Mouse (Mus musculus): ENCODE results near the gene Crtc2. TPM values are rescaled to one million over a fixed set of nuclear protein-coding genes. Genes with fewer than 3 reads are reported as not detected.

The Crtc2 gene
- polyA plus RNA-seq, 1 experiment: 34.3 TPM

DNA sequence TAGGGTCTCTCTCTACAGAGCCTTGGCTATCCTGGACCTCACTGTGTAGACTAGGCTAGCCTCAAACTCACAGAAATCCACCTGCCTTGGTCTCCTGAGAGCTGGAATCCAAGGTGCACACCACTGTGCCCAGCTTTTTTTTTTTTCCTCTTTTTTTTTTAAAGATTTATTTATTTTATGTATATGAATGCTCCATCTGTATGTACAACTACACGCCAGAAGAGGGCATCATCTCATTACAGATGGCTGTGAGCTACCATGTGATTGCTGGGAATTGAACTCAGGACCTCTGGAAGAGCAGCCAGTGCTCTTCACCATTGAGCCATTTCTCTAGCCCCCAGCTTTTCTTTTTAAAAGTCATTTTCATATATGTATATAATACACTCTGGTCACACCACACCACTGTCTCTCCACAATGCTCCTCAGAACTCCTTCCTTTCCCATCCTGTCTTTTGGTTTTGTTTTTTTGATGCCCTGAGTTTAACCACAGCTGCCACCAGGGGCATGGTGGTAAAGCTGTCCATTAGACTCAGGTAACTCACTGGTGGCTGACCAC lies 38.1 kb upstream of the Crtc2 start:
- H3K4me1 ChIP-seq (ENCODE audit: control insufficient read depth, insufficient read depth, low read length): peaks cover 6% of the 10 kb centered on the region
- H3K4me3 ChIP-seq (ENCODE audit: insufficient read depth, low read length): no peak overlapping the region
- H3K27ac ChIP-seq (ENCODE audit: insufficient read depth, low read length): no peak overlapping the region
- TF ChIP-seq POLR2A (IDR thresholded peaks at IDR 0.05; ENCODE audit: low read depth, low read length): no peak
- TF ChIP-seq CTCF (IDR thresholded peaks at IDR 0.05; ENCODE audit: borderline replicate concordance, insufficient read depth, low read length): no peak

DNA sequence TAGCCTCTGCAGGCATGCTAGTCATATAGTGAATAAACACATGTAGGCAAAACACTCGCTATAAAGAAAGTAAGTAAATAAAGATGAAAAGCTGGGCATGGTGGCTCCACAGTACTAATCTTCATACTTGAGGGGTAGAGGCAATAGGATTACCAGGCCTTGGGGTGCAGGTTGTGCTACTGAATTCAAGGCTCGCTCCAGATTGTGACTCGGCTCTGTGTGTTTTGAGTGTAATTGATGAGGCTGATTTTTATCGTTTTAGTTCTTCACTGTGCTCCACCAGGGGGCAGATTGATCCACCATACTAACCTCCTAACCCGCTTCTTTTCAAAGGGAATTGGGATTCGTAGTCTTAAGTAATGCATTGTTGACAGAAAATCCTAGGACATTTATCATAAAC lies 33.9 kb upstream of the Crtc2 start:
- TF ChIP-seq CTCF (IDR thresholded peaks at IDR 0.05; ENCODE audit: borderline replicate concordance, insufficient read depth, low read length) (no peak), POLR2A (IDR thresholded peaks at IDR 0.05; ENCODE audit: low read depth, low read length) (no peak)
- peak overlapping the region; percentile 50; the same call in 1 of the 2 replicates for H3K4me3 ChIP-seq (ENCODE audit: insufficient read depth, low read length)
- no peaks in the 10 kb centered on the region for H3K4me1 ChIP-seq (ENCODE audit: control insufficient read depth, insufficient read depth, low read length)
- peak overlapping the region; percentile 87 for H3K27ac ChIP-seq (ENCODE audit: insufficient read depth, low read length)

DNA sequence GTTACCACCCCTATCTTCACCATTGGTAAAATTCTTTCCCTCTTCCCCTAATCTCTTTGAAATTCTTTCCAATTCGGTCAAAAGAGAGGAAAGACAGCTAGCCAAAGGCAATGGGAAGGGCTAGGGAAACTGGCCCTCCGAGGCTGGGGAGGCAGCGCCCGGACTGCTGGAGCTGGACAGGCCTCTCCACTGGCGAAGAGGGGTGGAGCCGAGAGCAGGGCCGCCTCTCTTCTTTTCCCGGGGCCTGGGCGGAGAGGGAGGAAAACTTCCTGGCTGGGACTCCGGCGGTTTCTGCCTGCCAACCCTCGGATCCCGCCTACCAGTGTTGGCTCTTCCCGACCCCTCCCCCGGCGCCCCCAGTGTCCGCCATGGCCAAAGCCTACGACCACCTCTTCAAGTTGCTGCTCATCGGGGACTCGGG lies 33.4 kb upstream of the Crtc2 start:
- H3K4me1 ChIP-seq (ENCODE audit: control insufficient read depth, insufficient read depth, low read length): no peaks in the 10 kb centered on the region
- H3K4me3 ChIP-seq (ENCODE audit: insufficient read depth, low read length): peak overlapping the region; percentile 50
- TF ChIP-seq POLR2A (IDR thresholded peaks at IDR 0.05; ENCODE audit: low read depth, low read length) (peak; percentile 86), CTCF (IDR thresholded peaks at IDR 0.05; ENCODE audit: borderline replicate concordance, insufficient read depth, low read length) (no peak)

DNA sequence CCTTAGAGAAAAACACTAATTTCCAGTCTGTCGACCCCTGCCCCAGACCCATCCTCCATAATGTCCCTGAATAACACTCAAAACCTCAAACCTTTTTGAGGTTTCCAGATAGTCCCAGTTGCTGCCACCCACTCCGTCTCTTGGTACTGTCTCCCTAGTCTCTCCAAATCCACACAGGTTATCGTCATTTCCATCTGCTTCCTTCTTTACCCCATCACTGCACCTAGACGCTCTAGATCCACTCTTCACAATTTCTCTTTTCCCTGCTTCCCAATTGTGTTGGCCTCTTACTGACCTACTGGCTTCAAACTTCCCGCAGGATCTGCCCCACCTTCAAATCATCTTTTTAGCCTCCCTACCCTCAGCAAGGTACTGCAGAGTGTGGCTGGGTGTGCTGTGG lies 32.8 kb upstream of the Crtc2 start:
- no peaks in the 10 kb centered on the region for H3K4me1 ChIP-seq (ENCODE audit: control insufficient read depth, insufficient read depth, low read length)
- TF ChIP-seq POLR2A (IDR thresholded peaks at IDR 0.05; ENCODE audit: low read depth, low read length) (no peak), CTCF (IDR thresholded peaks at IDR 0.05; ENCODE audit: borderline replicate concordance, insufficient read depth, low read length) (no peak)
- H3K4me3 ChIP-seq (ENCODE audit: insufficient read depth, low read length): peak overlapping the region; percentile 50
- H3K27ac ChIP-seq (ENCODE audit: insufficient read depth, low read length): no peak overlapping the region

More for the DNA sequence above, 33.4 kb upstream of the Crtc2 start:
- H3K27ac ChIP-seq (ENCODE audit: insufficient read depth, low read length): peak overlapping the region; percentile 87

DNA sequence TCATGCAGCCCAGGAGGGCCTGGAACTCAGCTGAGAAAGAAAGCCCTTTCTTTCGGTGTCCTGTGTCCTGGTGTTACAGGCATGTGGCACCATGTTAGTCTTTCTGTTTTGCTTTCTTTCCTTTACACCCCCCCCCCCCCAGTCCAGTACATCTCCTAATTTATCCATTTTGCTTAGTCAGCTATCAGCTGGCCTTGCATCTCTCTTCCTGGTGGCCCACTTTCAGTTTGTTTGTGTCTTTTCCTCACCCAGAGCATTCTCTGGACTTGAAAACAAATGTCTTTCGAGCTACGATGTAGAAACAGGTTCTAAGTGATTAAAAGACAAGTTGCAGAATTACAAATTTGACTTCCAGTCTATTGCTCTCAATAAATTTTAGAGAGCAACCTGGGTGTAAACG lies 31.5 kb upstream of the Crtc2 start:
- H3K27ac ChIP-seq (ENCODE audit: insufficient read depth, low read length): no peak overlapping the region
- no peak overlapping the region for H3K4me3 ChIP-seq (ENCODE audit: insufficient read depth, low read length)
- H3K4me1 ChIP-seq (ENCODE audit: control insufficient read depth, insufficient read depth, low read length): no peaks in the 10 kb centered on the region
- TF ChIP-seq CTCF (IDR thresholded peaks at IDR 0.05; ENCODE audit: borderline replicate concordance, insufficient read depth, low read length) (no peak), POLR2A (IDR thresholded peaks at IDR 0.05; ENCODE audit: low read depth, low read length) (no peak)

DNA sequence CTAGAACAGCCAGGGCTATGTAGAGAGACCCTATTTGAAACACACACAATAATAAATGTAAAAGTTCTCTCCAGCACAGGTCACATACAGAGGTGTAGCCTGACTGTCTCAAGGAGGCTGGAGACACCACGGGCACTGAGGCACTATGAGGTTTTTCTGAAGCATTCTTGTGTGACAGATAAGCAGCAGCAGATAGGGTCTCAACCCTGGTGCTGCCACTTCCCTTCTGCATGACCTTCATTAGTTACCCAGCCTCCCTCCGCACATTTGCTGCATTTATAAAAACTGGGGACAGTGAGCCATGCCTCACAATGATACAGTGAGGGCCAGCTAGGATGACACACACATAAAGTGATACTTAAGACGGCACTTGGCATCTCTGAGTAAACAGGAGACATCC lies 31.0 kb upstream of the Crtc2 start:
- H3K27ac ChIP-seq (ENCODE audit: insufficient read depth, low read length): no peak overlapping the region
- H3K4me1 ChIP-seq (ENCODE audit: control insufficient read depth, insufficient read depth, low read length): no peaks in the 10 kb centered on the region
- no peak overlapping the region for H3K4me3 ChIP-seq (ENCODE audit: insufficient read depth, low read length)
- TF ChIP-seq CTCF (IDR thresholded peaks at IDR 0.05; ENCODE audit: borderline replicate concordance, insufficient read depth, low read length) (no peak), POLR2A (IDR thresholded peaks at IDR 0.05; ENCODE audit: low read depth, low read length) (no peak)

DNA sequence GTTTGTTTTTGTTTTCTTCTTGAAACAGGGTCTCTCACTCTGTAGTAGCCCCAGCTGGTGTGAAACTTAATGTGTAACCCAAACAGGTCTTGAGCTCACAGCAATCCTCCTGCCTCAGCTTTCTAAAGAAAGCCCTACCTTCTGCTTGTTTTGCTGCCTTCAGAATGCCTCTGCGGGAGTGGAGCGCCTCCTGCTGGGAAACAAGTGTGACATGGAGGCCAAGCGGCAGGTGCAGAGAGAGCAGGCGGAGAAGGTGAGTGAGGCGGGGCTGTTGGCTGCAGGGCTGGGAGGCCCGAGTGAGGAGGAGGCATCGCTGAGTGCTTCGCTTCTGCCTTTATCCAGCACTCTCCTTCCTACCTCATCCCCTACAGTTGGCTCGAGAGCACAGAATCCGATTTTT lies 29.6 kb upstream of the Crtc2 start:
- H3K4me3 ChIP-seq (ENCODE audit: insufficient read depth, low read length): no peak overlapping the region
- H3K27ac ChIP-seq (ENCODE audit: insufficient read depth, low read length): no peak overlapping the region
- TF ChIP-seq CTCF (IDR thresholded peaks at IDR 0.05; ENCODE audit: borderline replicate concordance, insufficient read depth, low read length) (no peak), POLR2A (IDR thresholded peaks at IDR 0.05; ENCODE audit: low read depth, low read length) (no peak)
- H3K4me1 ChIP-seq (ENCODE audit: control insufficient read depth, insufficient read depth, low read length): no peaks in the 10 kb centered on the region

DNA sequence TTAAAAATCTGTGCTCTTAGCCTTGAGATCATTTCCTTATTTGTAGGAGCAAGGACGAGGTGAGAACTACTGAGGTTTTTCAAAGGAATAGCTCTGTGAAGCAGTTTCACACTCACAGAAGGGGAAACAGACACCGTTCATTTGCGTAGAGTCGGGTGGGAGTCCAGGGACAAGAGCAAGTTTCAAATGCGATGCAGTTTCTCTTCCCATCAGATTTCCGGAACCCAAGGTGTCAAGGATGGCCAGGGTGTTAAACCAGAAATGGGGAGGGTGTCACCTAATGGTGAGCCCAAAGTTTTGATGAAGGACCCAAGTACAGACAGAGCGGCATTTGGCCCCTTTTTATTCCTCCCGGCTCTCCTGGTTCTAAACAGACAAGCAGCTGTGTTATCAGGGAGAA lies 22.9 kb upstream of the Crtc2 start:
- TF ChIP-seq CTCF (IDR thresholded peaks at IDR 0.05; ENCODE audit: borderline replicate concordance, insufficient read depth, low read length): no peak
- no peak for TF ChIP-seq POLR2A (IDR thresholded peaks at IDR 0.05; ENCODE audit: low read depth, low read length)
- H3K4me3 ChIP-seq (ENCODE audit: insufficient read depth, low read length): peak overlapping the region; percentile 98
- H3K4me1 ChIP-seq (ENCODE audit: control insufficient read depth, insufficient read depth, low read length): peaks cover 2% of the 10 kb centered on the region; the same call in 1 of the 2 replicates
- H3K27ac ChIP-seq (ENCODE audit: insufficient read depth, low read length): no peak overlapping the region

DNA sequence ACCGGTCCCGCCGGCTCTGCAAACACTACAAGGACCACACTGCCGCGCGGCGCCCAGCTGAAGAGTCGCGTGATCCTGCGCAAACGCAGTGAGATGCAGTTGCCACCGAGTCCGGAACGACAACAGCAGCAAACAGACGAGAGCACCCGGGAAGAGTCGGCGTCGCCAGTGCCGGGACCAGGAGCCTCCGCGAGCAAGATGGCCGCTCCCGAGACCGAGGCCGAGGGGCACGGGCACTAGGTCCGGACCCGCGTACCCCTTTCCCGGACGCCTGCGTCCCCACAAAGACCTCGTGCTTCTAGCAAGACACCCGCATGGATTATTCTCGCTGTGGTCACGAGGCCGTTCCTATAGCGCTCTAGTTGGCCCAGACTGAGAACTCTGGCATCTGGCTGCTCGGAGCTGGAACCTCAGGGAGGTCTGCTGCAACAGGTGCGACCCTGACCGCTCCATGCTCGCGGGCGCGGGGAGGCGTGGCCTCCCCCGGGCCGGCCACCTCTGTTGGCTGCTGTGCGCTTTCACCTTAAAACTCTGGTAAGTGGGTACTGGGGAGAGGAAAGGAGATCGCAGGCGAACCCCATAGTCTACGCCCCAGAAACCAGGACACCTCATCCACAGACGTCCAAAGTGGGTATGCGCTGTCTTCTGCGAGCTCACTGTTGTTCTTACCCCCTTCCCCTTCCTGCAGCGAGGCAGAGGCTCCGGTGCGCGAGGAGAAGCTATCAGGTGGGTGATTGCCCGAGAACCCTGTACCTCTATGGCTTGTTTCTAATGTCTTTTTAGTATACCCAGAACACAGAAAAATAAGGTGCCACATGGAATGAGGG lies 22.2 kb upstream of the Crtc2 start, which contains the start of gene Jtb:
Jtb (plus strand) TSS at position 91 of the 827 bp plus-strand sequence.
- TF ChIP-seq CTCF (IDR thresholded peaks at IDR 0.05; ENCODE audit: borderline replicate concordance, insufficient read depth, low read length) (no peak), POLR2A (IDR thresholded peaks at IDR 0.05; ENCODE audit: low read depth, low read length) (peak; percentile 85)
- Histone ChIP-seq H3K4me3 (ENCODE audit: insufficient read depth, low read length) (peak within 1 kb of the TSS; percentile 98), H3K27ac (ENCODE audit: insufficient read depth, low read length) (peak within 1 kb of the TSS; percentile 57; the same call in 1 of the 2 replicates), H3K4me1 (ENCODE audit: control insufficient read depth, insufficient read depth, low read length) (peaks cover 2% of the 10 kb centered on the region; the same call in 1 of the 2 replicates)

DNA sequence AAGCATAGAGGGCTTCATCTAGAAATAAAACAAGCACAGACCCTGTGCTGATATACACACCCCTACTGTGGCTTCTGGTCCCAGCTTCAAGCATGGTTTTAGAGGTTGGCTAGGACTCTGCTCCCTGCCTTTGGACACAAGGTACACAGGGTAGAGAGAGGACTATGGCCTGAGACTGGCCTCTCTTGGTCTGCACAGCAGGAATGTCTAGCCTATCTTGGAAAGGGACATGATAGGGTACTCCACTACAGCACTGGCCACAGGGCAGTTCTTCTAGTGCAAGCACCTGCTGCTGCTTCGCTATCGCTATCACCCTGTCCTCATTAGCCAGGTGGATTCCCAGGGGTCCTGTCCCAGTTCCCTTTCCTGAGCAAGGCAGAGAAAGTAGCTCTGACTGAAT lies 12.7 kb upstream of the Crtc2 start:
- Histone ChIP-seq H3K27ac (ENCODE audit: insufficient read depth, low read length) (no peak overlapping the region), H3K4me1 (ENCODE audit: control insufficient read depth, insufficient read depth, low read length) (no peaks in the 10 kb centered on the region), H3K4me3 (ENCODE audit: insufficient read depth, low read length) (no peak overlapping the region)
- TF ChIP-seq POLR2A (IDR thresholded peaks at IDR 0.05; ENCODE audit: low read depth, low read length): no peak
- no peak for TF ChIP-seq CTCF (IDR thresholded peaks at IDR 0.05; ENCODE audit: borderline replicate concordance, insufficient read depth, low read length)
